Comparison of ENCODE assay signal across 15 mouse cellular contexts in genomic region chr2:16365830-16366401, GRCm38 (mm10). TPM values are rescaled to one million over a fixed set of nuclear protein-coding genes. Genes with fewer than 3 reads are reported as not detected.
DNase-seq lines count a peak whose midpoint lies in the region; ATAC-seq and TF ChIP-seq lines count a peak whose summit lies in the region.
"Had no signal": no experiment of that assay in that cellular context is flagged by ENCODE, and none has a peak within 500 bp of the region (broad histone marks: within the 10 kb centered on the region; RNA-seq: fewer than 3 reads in every experiment).

No protein-coding gene starts in this region.

- peak; percentile 40 to 66 for DNase-seq in heart, adult 2 months
- peak; percentile 17 for DNase-seq in 416B (ENCODE audit: low read depth)
- peak; percentile 7 to 22 for DNase-seq in gastrocnemius, adult 8-10 months (ENCODE audit: low spot score in 2 of 2)
- no peak for DNase-seq in midbrain, embryonic 14.5 days
- no peak for DNase-seq in thymus, postnatal 36 days
- DNase-seq: kidney, adult 8-10 months; right cerebral cortex, adult 18-20 months had no signal

- H3K9ac ChIP-seq in heart, adult 2 months (ENCODE audit: low read depth, low read length): no peak overlapping the region
- H3K9ac ChIP-seq in heart, embryonic 12.5 days: no peak overlapping the region
- H3K9ac ChIP-seq in lung, embryonic 15.5 days: no peak overlapping the region
- no peak overlapping the region for H3K9ac ChIP-seq in midbrain, embryonic 14.5 days (replicated peaks; ENCODE audit: low read length)
- H3K9ac ChIP-seq in forebrain, embryonic 16.5 days (replicated peaks; ENCODE audit: low read depth, low read length): no peak overlapping the region
- H3K9ac ChIP-seq: neural tube, embryonic 13.5 days had no signal

- no peak for TF ChIP-seq POLR2A in heart, adult 2 months (IDR thresholded peaks at IDR 0.05; ENCODE audit: insufficient read depth, low read depth, low read length)

- 54% methylated on average over 4 of the region's 4 CpGs for WGBS in heart, adult 2 months
- WGBS in heart, embryonic 12.5 days: 57% methylated on average over 4 of the region's 4 CpGs
- 31% methylated on average over 4 of the region's 4 CpGs for WGBS in lung, embryonic 15.5 days
- WGBS in midbrain, embryonic 14.5 days: 62% methylated on average over 4 of the region's 4 CpGs
- WGBS in forebrain, embryonic 16.5 days: 57% methylated on average over 4 of the region's 4 CpGs

- no peak overlapping the region for H3K4me2 ChIP-seq in heart, embryonic 12.5 days
- no peak overlapping the region for H3K4me2 ChIP-seq in lung, embryonic 15.5 days
- no peak overlapping the region for H3K4me2 ChIP-seq in midbrain, embryonic 14.5 days (ENCODE audit: low read length)
- no peak overlapping the region for H3K4me2 ChIP-seq in forebrain, embryonic 16.5 days (ENCODE audit: low read length)
- H3K4me2 ChIP-seq: liver, embryonic 11.5 days; neural tube, embryonic 13.5 days had no signal

- no peak for TF ChIP-seq EP300 in heart, adult 2 months (IDR thresholded peaks at IDR 0.05; ENCODE audit: insufficient read depth, low read depth, low read length)

- intact Hi-C loops in heart, adult 2 months (cut with DNase I): no loop called here

- no peaks in the 10 kb centered on the region for H3K9me3 ChIP-seq in heart, embryonic 12.5 days (replicated peaks)
- no peaks in the 10 kb centered on the region for H3K9me3 ChIP-seq in lung, embryonic 15.5 days
- H3K9me3 ChIP-seq in midbrain, embryonic 14.5 days (ENCODE audit: control insufficient read depth, low read length): no peaks in the 10 kb centered on the region
- no peaks in the 10 kb centered on the region for H3K9me3 ChIP-seq in forebrain, embryonic 16.5 days (ENCODE audit: control insufficient read depth, low read length)
- H3K9me3 ChIP-seq: hindbrain, embryonic 10.5 days; neural tube, embryonic 13.5 days had no signal

- H3K4me1 ChIP-seq in heart, adult 2 months (ENCODE audit: control insufficient read depth, insufficient read depth, low read length): peaks cover 3% of the 10 kb centered on the region
- 0 out of 2 replicates have a peak, but pooled peaks cover 5% of the 10 kb centered on the region for H3K4me1 ChIP-seq in heart, embryonic 12.5 days (replicated peaks)
- H3K4me1 ChIP-seq in lung, embryonic 15.5 days: peaks cover 25% of the 10 kb centered on the region; the same call in 1 of the 2 replicates
- H3K4me1 ChIP-seq in midbrain, embryonic 14.5 days (ENCODE audit: control insufficient read depth, insufficient read depth, low read length): no peaks in the 10 kb centered on the region
- H3K4me1 ChIP-seq in forebrain, embryonic 16.5 days (replicated peaks; ENCODE audit: control insufficient read depth, insufficient read depth, low read length): no peaks in the 10 kb centered on the region

- no peaks in the 10 kb centered on the region for H3K27me3 ChIP-seq in heart, adult 2 months (ENCODE audit: control insufficient read depth, insufficient read depth, low read length)
- no peaks in the 10 kb centered on the region for H3K27me3 ChIP-seq in heart, embryonic 12.5 days (replicated peaks)
- H3K27me3 ChIP-seq in lung, embryonic 15.5 days: no peaks in the 10 kb centered on the region
- H3K27me3 ChIP-seq in midbrain, embryonic 14.5 days (ENCODE audit: control insufficient read depth, insufficient read depth, low read length): no peaks in the 10 kb centered on the region
- no peaks in the 10 kb centered on the region for H3K27me3 ChIP-seq in forebrain, embryonic 16.5 days (replicated peaks; ENCODE audit: control insufficient read depth, insufficient read depth, low read length)
- H3K27me3 ChIP-seq: neural tube, embryonic 13.5 days; Patski had no signal

- ATAC-seq in heart, embryonic 12.5 days (ENCODE audit: insufficient number of reproducible peaks, low FRiP score): no peak
- ATAC-seq in lung, embryonic 15.5 days (ENCODE audit: borderline replicate concordance, extremely low read depth, low FRiP score, low TSS enrichment): peak; percentile 80; the same call in 1 of the 2 replicates
- no peak for ATAC-seq in midbrain, embryonic 14.5 days (ENCODE audit: low FRiP score, low TSS enrichment)
- ATAC-seq in forebrain, embryonic 16.5 days: no peak
- ATAC-seq: midbrain, embryonic 16.5 days; Patski had no signal

- peak overlapping the region; percentile 29; the same call in 1 of the 2 replicates for H3K27ac ChIP-seq in heart, adult 2 months
- H3K27ac ChIP-seq in heart, embryonic 12.5 days (ENCODE audit: poor library complexity, severe bottlenecking): no peak overlapping the region
- peak overlapping the region; percentile 45 for H3K27ac ChIP-seq in lung, embryonic 15.5 days
- H3K27ac ChIP-seq in midbrain, embryonic 14.5 days (replicated peaks; ENCODE audit: low read depth, low read length): no peak overlapping the region
- no peak overlapping the region for H3K27ac ChIP-seq in forebrain, embryonic 16.5 days (ENCODE audit: low read length)
- H3K27ac ChIP-seq: hindbrain, embryonic 10.5 days; neural tube, embryonic 13.5 days had no signal

- H3K4me3 ChIP-seq in heart, adult 2 months: no peak overlapping the region
- H3K4me3 ChIP-seq in heart, embryonic 12.5 days: no peak overlapping the region
- H3K4me3 ChIP-seq in lung, embryonic 15.5 days: no peak overlapping the region
- H3K4me3 ChIP-seq in midbrain, embryonic 14.5 days (replicated peaks; ENCODE audit: low read depth, low read length): no peak overlapping the region
- no peak overlapping the region for H3K4me3 ChIP-seq in forebrain, embryonic 16.5 days (replicated peaks; ENCODE audit: low read length)
- H3K4me3 ChIP-seq: hindbrain, embryonic 10.5 days; neural tube, embryonic 13.5 days had no signal

- H3K36me3 ChIP-seq in heart, adult 2 months (ENCODE audit: control insufficient read depth, insufficient read depth, low read length): no peaks in the 10 kb centered on the region; the same call in 1 of the 2 replicates
- no peaks in the 10 kb centered on the region for H3K36me3 ChIP-seq in heart, embryonic 12.5 days
- no peaks in the 10 kb centered on the region for H3K36me3 ChIP-seq in lung, embryonic 15.5 days
- H3K36me3 ChIP-seq in midbrain, embryonic 14.5 days (ENCODE audit: control insufficient read depth, insufficient read depth, low read length): no peaks in the 10 kb centered on the region
- H3K36me3 ChIP-seq in forebrain, embryonic 16.5 days (ENCODE audit: control insufficient read depth, insufficient read depth): no peaks in the 10 kb centered on the region
- H3K36me3 ChIP-seq: hindbrain, embryonic 10.5 days; neural tube, embryonic 13.5 days had no signal

- no peak for TF ChIP-seq CTCF in heart, adult 2 months (IDR thresholded peaks at IDR 0.05)

- no peaks in the 10 kb centered on the region for H3K79me2 ChIP-seq in heart, adult 2 months (replicated peaks; ENCODE audit: control insufficient read depth, insufficient read depth, low read length)

RNA-seq across cellular contexts. Expression of gene Plxdc2, which starts 9.8 kb away (rescaled TPM):
- 10 to 100 TPM; 17.2 to 21.8 TPM for total RNA-seq in heart, adult 2 months (2021)
- polyA plus RNA-seq in heart, adult 2 months (2012; rRNA removed): 7.0 and 12.0 TPM in 2 replicates
- polyA plus RNA-seq in heart, embryonic 12.5 days (2016; fragmentation: Nextera tagmentation; extraction: Ambion mirVana): 16.9 and 20.0 TPM in 2 replicates
- 10 to 100 TPM in 2 of 4 experiments, 1 to 10 TPM in 2; 5.3 to 13.2 (median 9.7) TPM for total RNA-seq in gastrocnemius, adult 8-10 months (2022)
- 64.2 and 71.3 TPM in 2 replicates for polyA plus RNA-seq in lung, embryonic 15.5 days (2015; fragmentation: Nextera tagmentation; extraction: Ambion mirVana)
- polyA plus RNA-seq in midbrain, embryonic 14.5 days (2014; fragmentation: Nextera tagmentation; extraction: Ambion mirVana): 17.6 and 21.5 TPM in 2 replicates
- polyA plus RNA-seq in forebrain, embryonic 16.5 days (2015; fragmentation: Nextera tagmentation; extraction: Ambion mirVana): 11.6 and 12.5 TPM in 2 replicates

Comparison
In these comparisons a context has a peak if more than half of its experiments do, and no peak if none do; other contexts are left out.
1. H3K27ac ChIP-seq: peak in heart, adult 2 months (single experiment) and lung, embryonic 15.5 days (single experiment); none in heart, embryonic 12.5 days (single experiment), midbrain, embryonic 14.5 days (single experiment) and forebrain, embryonic 16.5 days (single experiment).
2. DNase-seq: peak in heart, adult 2 months (2 of 2), 416B (single experiment) and gastrocnemius, adult 8-10 months (2 of 2); none in midbrain, embryonic 14.5 days (single experiment) and thymus, postnatal 36 days (0 of 2).